Mouse (Mus musculus): Measurements from ENCODE around the gene Gipc2.
A peak's percentile ranks its signal among the peaks of the same experiment; 100 is the strongest.
"Not testable (repeated sequence)": the region's sequence is repeated elsewhere in the genome, so short reads cannot be mapped to it uniquely, and the experiment has no call there.

The Gipc2 gene

DNA sequence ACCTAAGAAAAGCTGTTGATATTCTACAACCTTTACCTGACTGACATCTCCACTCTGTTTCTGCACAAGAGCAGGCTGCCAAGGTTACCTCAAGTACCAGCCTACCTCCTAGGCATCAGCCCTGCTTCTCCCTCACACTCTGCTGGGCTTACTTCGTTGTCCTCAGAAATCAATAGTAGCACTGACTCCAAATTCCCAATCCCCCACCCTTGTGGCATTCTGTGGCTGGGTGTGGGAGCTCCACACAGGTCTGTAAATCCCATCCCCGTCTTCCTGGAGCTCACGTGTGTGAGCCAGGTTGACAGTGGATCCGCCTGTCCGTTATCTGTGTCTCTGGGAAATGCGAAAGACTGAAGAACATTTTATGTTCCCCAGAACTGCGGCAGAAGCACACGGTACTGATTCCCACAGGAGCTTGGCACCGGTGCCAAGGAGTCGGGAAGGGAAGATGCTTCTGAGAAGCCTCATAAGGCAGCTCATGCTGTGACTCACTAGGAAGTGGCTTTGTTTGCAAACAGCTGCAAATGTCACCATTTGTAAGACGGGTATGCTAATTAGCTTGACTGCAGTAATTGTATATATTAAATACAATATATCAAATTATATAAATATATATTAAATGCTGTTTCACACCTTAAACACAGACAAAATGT is 10.6 kb downstream of the Gipc2 start:
- DNase-seq (ENCODE audit: low spot score) = no peak

DNA sequence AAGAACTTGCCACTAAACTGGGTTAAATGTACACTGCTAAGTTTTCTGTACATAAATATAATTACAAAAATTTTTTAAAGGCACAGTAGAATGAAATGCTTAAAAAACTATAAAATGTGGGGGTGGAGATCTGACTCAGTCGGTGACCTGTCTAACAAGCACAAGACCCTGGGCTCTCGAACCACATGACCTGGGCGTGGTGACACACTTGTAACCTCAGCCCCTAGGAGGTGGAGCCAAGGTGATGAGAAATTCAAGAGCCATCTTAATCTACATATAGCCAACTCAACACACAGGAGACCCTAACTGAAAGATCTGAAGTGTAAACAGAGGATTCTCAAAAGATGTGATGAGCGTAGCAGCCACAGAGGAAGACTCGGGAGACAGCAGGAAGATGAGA is 11.9 kb downstream of the Gipc2 start:
- DNase-seq (ENCODE audit: low spot score) = no peak

DNA sequence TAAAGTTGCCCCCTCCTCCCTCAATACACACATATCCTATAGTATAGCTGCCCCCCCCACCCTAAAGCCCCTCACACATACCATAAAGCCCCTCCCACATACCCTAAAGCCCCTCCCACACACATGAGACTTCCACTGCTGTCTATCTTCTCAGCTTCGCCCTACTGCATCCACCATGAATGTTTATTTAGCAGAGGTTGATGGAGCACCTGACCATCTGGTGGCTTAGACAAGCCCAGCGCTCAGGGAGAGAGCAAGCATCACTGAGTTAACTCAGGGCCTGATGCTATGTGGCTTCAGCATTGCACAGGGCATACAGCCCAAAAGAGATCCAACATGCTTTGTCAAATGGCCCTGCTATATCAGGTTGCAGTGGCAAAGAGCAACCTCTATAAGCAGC is 12.9 kb downstream of the Gipc2 start:
- no peak for DNase-seq (ENCODE audit: low spot score)

DNA sequence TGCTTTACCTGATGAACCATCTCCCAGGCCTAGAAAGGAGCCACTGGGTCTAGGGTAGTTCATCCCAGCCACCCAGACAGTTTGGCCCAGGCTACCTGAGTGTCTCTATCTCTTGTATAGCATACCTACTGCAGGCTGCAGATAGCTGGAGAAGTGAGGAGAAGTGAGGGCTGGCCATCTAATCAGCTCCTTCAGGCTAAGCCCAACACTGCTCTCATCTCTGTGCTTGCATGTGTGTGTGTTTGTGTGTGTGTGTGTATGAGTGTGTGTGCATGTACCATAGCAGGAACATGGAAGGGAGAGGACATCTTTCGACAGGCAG is 13.6 kb downstream of the Gipc2 start:
- DNase-seq (ENCODE audit: low spot score) = peak; percentile 72

DNA sequence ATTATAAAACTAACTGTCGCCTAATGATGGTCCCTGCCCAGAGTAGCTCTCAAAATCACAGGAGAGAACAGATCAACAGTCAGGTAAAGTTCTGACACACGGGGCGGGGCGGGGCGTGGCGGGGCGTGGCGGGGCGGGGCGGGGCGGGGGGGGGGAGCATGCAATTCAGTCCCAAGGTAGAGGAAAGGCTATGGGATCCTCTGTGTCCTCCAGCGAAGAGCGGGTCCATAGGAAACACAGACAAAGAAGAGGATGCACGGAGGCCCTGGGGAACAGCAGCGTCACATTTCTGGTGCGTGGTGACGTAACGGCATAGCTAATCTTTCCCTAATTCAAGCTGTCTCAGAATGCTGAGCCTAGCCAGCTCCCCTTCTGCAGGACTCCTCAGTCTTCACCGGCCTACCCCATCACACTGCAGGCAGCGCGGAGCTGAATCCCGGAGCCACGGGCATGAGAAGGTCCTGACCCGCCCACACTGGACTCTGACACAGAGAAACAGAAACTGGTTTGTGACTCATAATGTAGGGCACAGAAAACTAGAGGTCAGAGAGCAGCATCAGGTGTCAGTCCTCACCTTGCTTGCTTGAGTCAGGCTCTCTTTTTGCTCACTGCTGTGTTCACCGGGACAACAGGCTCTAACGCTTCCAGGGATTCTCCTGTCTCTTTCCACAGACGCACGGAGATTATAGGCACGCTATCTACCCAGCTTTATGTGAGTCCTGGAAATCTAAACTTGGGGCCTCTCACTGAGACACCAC is 14.1 kb downstream of the Gipc2 start:
- DNase-seq (ENCODE audit: low spot score) = no peak

DNA sequence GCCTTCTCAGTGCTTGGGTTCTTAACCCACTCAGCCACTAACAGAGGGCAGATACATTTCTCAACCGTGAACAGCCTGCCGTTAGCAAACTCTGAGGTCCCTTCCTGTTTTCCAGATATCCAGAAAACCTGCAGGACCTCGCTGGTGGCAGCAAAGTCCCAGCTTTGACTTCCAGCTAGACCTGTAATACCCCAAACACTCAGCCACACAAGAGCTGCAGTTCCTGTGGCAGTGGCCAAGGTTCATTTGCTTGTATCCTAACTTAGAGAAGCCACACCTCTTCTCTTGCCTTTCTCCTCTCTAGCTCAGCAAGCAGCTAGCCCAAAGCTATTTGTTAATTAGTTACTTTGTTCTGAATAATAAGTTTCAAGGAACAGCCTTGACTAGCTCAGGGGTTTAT is 16.2 kb downstream of the Gipc2 start:
- DNase-seq (ENCODE audit: low spot score) = no peak

DNA sequence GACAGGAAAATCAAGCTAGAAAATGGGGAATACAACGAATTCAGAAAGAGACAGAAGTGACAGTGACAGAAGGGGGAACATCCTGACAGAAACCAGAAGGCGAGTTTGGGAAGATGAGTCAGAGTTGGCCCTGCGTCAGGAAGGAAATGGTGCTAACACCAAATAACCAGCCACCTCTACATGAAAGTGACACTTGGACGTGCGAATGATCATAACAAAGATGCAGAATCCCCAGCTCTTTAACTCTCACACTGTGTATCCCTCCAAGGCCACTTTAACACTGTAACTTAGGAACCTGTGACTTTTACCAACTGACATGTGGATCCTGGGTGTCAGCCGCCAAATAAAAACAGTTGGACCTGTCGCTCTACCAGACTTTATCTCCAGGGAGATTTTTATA is 16.6 kb downstream of the Gipc2 start:
- no peak for DNase-seq (ENCODE audit: low spot score)

DNA sequence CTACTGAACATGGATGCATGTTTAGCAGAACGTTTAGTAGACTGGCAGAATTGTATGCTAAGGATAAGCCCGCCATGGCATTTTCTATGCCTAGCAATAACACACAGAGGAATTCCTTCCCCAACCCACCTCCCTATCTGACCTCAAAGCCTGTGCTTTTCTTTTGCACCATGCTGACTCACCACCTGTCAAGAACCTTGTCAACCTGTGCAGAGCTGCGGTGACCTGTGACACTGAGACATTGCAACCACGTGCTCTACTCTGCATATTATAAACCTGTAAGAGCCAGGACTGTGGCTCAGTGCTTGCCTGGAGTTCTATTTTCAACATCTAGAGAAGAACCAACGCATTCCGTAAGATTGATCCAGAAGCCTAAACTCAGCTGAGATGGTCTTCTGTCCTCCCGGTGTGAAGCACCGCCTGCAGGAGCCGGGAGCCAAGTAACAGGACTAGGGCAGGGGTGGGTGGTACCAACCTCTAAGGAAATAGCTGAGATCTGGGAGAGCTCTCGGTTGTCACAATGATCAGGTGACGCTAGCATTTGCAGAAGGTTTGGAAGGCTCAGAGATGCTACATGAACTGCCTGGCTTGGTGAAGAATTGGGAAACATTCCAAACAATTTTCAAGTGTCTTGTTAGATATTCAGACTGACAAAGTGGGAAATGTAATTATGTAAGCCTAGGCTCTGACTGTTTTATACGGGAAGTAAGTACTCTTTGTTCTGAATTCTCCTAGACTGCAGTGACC is 18.8 kb downstream of the Gipc2 start:
- no peak for DNase-seq (ENCODE audit: low spot score)

DNA sequence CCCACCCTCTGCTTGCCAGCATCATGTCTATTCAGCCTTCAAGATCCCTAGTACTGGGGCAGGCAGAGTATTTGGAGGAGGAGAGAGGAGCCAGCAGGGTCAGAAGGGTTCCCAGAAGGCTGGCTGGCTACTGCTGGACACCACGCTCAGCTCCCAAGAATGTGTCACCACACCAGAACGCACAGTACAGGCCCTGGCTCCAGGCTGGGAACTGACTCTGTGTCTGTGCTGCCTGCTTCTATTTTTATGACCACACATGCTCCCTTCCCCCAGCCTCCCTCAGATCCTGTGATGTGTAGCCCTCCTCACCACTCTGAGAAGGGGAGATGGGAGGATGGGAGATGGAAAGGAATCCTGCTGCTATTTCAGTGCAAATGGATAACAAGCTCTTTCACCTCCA is 20.8 kb downstream of the Gipc2 start:
- DNase-seq (ENCODE audit: low spot score) = no peak

DNA sequence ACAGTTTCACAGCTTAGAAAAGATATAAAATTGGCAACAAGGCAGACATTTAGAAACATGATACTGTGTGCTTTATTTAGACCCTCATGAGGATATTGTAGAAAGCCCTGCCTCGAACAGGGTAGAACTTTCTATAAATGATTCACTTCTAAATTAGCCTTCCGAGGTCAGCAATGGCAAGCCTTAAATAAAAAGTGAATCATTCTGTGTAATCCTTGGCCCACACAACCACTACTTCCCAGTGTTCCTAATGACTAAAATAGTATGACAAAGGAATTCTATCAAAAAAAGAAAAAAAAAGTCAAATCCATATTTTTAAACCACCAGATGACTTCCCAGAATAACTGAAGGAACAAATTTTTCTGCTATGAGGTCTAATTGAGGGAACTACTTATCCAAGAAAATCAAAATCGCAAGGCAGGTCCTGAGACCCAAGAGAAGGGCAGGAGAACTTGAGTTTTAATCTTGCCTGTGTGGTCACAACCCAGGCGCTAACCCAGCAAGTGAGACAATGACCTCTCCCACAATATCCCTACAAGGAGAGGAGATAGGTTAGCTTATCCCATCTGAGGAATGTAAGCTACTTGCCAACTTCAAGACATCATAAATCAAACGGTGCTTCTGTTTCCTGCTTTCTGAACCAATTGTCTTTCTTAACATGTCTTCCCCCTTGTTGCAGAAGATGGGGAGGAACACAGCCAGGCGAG is 22.9 kb downstream of the Gipc2 start:
- no peak for DNase-seq (ENCODE audit: low spot score)

DNA sequence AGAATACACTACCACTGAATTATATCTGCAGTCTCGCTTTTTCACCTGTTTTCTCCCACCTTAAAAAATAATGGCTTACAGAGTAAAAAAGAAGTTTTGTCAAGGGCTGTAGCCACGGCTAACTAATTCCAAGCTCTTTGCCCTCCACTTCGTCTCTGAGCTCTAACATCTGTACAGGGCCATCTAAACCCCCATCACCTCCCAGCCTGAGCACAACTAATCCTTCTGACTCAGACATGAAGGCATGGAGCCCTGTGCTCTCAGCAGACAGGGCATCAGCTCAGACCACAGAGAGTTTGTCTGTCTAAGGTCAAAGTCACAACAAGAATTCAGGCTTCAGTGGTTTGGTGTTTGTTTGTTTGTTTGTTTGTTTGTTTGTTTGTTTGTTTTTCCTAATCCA is 23.9 kb downstream of the Gipc2 start:
- DNase-seq (ENCODE audit: low spot score) = no peak

DNA sequence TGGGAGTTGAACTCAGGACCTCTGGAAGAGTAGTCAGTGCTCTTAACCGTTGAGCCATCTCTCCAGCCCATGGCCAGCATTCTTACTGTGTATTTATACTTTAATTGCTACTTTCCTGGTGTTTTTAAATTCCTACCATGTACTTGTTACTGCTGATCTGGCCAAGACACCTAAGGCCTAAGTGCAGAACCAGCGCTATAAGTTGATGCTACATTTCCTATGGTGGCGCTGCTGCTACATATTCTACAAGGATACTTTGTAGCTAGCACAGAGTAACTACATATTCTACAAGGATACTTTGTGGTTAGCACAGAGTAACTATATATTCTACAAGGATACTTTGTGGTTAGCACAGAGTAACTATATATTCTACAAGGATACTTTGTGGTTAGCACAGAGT is 26.7 kb downstream of the Gipc2 start:
- DNase-seq (ENCODE audit: low spot score) = not testable (repeated sequence)

DNA sequence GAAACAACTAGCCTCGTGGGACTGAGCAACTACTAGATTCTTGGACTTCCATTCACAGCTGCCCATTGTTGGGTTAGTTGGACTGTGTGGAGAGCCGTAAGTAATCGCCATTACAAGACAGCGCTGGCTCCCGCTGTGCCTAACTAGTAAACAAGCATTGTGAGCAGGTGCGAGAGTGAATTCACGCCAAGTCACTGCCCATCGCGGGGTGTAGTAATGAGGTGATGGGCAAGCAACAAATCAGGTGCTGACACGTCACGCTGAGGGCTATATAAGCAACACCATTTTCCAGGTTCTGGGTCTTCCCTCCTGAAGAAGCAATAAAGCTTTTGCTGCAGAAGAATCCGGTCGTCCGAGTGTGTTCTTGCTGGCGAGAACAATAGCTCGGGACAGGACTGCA is 29.9 kb downstream of the Gipc2 start:
- not testable (repeated sequence) for DNase-seq (ENCODE audit: low spot score)

DNA sequence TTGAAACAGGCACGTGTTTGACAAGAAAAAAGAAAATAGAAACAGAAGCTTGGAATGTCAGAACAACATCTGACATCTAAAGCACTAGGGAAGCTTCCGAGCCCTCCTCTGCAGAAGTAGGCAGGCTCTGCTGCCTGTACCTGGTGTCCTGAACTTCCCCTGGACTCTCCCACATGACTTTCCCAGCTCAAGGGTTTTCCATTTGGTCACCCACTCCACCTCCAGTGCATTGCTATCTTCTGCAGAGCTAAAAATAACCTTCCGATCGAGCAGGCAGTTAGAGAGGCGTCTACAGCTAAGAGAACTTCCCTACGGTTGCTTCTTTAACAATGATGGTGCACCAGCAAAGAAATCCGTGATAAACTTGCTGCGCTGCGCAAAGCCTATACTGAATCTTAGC is 32.4 kb downstream of the Gipc2 start:
- DNase-seq (ENCODE audit: low spot score) = no peak

DNA sequence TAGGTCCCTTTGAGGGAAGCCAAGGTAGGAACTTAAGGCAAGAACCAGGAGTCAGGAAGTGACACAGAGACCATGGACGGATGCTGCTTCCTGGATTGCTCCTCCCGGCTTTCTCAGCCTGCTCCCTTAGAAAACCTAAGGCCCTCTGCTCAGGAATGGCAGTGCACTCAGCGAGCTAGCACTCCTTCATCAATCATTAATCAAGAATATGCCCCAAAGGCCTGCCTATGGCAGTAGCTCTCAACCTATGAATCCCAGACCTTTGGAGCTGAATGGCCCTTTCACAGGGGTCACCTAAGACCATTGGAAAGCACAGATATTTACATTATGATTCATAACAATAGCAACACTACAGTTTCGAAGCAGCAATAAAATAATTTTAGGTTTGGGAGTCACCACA is 35.1 kb downstream of the Gipc2 start:
- no peak for DNase-seq (ENCODE audit: low spot score)

DNA sequence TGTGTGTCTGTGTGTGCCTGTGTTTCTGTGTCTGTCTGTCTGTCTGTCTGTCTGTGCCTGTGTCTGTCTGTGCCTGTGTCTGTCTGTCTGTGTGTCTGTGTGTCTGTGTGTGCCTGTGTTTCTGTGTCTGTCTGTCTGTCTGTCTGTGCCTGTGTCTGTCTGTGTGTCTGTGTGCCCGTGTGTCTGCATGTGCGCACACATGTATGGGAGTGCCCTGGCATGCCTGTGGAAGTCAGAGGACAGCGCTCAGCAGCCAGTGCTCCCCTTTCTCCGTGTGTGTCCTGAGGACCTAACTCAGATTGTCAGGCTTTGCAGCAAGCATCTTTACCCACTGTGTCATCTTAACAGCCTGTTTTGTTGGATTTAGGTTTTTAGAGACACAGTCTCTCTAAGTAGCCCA is 36.6 kb downstream of the Gipc2 start:
- DNase-seq (ENCODE audit: low spot score) = not testable (repeated sequence)

DNA sequence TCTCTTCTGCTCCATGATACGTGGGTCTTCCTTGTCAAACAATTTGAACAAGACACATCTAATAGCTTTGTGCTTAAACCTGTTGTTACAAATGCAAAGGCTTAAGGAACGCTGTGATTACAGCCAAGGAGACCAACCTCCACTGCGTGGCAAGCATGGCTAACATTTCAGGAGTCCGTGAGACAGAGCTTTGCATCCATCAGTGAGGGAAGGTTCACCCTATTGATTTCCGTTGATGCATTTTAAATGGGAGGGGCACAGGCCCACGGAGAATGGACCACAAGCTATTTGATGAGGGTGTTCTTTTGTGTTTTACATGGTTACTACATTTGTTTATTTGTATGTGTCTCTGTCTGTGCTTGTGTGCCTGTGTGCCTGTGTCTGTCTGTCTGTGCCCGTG is 37.4 kb downstream of the Gipc2 start:
- no peak for DNase-seq (ENCODE audit: low spot score)

DNA sequence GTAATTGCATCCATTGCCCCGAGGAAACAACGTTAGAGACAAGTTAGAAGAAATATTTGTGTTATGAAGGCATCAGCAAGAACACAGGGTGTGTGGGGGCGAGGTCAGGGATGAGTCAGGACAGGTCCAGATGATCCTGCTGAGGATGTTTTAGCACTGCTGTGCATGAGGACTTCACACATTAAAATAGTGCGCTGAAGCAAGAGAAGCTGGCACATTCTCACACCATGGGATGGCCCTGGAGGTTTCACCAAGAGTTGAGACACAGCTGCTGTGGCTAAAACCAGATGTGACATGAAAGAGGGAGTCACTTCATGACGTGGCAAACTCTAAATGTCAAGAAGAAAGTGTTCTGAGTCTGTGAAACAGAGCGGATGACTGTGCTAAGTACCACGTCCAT is 38.9 kb downstream of the Gipc2 start:
- no peak for DNase-seq (ENCODE audit: low spot score)

DNA sequence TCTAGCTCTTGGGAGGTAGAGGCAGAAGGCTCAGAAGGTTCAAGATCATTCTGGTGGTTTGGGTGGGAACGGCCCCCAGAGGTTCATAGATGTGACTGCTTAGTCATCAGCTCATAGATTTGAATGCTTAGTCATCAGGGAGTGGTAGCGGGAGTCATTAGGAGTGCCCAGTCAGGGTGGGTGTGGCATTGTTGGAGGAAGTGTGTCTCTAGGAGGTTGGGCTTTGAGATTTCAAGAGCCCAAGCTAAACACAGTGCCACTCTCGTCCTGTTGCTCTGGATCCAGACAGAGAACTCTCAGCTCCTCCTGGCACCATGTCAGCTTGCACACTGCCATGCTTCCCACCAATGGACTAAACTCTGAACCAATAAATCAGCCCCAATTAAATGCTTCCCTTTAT is 43.3 kb downstream of the Gipc2 start:
- DNase-seq (ENCODE audit: low spot score) = peak; percentile 88

DNA sequence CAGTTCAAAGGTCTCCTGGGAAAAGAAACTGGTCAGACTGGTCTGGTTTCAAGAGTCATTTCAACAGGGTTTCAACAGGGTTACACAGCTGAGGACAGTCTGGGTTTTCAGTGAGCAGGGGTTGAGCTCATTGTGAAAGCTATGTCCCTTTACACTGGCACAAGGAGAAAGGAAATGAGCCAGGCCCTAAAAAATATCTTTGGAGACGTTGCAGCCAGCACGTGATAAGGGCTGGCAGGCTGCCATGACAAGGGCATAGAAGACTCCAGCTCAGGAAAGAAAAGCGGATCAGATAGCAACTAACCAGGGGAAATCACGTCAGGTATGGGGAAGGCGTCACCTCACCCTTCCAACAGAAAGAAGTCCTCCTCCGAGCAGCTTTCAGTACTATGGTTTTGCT is 43.9 kb downstream of the Gipc2 start:
- DNase-seq (ENCODE audit: low spot score) = peak; percentile 49

DNA sequence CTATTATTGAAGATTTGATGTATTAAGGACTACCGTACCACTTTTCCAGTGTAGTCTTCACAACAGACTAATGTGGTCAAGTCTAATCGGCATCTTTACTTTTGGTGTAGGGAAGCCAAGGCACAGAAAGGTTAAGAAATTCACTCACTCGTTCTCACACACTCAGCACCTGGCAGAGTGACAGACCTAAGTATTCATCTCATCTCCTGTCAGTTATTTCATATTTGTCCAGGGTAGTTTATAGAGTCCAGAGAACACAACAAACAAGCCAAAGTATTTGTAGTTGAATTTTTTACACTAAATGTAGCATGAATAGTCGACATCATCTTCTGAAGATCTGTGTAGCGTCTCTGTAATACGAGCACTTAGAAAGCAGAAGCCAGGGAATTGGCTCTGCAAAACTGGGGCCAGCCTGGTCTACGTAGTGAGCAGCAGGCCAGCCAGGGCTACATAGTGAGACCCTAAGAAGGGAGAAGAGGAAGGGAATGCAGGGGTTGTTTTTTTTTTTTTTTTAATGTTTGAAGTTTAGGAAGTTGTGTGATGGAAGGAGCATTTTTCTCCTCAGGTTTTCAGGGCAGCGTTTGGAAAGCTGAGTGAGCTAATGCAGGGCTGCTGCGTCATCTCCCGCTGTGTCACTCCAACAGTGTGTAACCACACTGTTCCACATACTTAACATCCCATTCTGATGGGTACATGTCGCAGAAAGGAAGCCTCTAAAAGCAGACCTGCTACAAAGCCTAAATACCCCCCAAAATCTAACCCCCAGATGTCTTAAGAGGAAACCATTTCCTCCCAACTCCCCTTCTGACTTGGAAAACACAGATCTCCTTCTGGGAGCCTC is 44.6 kb downstream of the Gipc2 start:
- no peak for DNase-seq (ENCODE audit: low spot score)

DNA sequence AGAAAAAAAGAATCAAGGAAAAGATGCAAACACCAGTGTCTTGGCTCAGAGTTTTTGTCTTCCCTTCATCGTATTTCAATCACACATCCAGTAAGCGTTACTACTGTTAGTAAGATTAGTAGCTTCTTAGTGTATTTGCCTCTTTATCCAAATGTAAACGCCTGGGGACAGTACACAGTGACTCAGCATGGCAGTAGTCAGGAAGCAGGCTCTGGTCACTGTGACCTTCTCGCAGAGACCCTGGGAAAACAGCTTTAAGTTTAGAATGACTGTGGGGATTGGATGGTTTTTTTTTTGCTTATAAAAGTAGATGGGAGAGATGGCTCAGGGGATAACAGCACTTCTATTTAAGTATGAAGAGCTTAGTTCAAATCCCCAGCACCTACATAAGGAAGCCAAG is 46.0 kb downstream of the Gipc2 start:
- DNase-seq (ENCODE audit: low spot score) = no peak

Data from c-Kit-positive CD71-positive TER-119-positive erythroid progenitor cells, embryonic 14.5 days (primary cell).